Mouse (Mus musculus) right cerebral cortex, postnatal 25 days (tissue): Measurements from ENCODE around the gene Sprr2a2.
"Not testable (repeated sequence)": the region's sequence is repeated elsewhere in the genome, so short reads cannot be mapped to it uniquely, and the experiment has no call there.

Experiments
- DNase-seq: peaks from one replicate; pipeline ENCODE4 v3.0.0; 2022

Sprr2a2 gene

GRCm38 (mm10) chr3:92215569-92215968 lies at the start of gene Sprr2a2, which contains the start of gene Sprr2a1:
Gene Sprr2a2, plus strand, starts transcription at chr3:92215920.
Gene Sprr2a1, plus strand, starts transcription at chr3:92215799.
- DNase-seq: not testable (repeated sequence)

GRCm38 (mm10) chr3:92169847-92170246 lies 45.9 kb upstream of the Sprr2a2 start:
- no peak for DNase-seq

- DNase-seq: no peak
These were observed 38.8 kb upstream of the Sprr2a2 start for GRCm38 (mm10) chr3:92176880-92177279.

DNA sequence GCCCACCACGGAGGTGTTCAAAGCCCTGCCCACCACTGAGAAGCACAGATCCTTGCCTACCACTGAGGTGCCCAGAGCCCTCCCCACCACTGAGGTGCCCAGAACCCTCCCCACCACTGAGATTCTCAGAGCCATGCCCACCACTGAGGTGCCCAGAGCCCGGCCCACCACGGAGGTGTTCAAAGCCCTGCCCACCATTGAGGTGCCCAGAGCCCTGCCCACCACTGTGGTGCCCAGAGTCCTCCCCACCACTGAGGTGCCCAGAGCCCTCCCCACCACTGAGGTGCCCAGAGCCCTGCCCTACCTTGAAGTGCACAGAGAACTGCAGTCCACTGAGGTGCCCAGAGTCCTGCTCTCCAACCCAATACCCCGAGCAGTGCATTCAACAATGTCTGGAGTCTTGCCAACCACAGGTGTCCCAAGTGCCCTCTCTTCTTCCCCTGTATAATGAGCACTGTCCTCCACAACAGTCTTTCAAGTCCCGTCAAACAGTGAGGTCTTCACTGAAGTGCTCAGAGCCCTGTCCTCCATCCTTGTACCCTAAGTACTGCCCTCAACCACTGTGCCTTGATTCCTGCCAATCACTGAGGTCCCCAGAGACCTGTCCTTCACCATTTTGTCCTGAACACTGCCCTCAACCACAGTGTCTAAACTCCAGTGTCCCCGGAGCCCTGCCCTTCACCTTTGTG lies 20.1 kb upstream of the Sprr2a2 start:
- DNase-seq: no peak

GRCm38 (mm10) chr3:92211133-92211925 lies 4.4 kb upstream of the Sprr2a2 start:
- not testable (repeated sequence) for DNase-seq

- not testable (repeated sequence) for DNase-seq
These were observed 3.7 kb upstream of the Sprr2a2 start for GRCm38 (mm10) chr3:92212059-92212458.

DNA sequence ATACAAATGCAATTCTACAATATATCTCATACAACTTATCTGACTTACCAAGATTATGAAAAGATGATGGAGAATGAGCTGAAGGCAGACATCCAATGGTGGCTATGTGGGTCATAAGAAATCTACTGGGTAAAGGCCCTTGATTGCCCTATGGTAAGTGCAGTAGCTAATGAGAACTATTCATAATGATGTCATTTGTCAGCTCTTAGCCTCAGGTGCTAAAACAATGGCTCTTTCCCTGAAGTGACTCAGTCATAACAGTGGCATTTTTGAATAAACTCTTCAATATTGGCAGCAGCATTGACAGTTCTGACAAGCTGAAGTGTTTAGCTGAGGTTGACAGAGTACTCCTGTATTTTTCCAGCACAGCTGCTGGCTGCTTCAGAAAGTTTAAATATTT lies 2.1 kb upstream of the Sprr2a2 start:
- DNase-seq: not testable (repeated sequence)

GRCm38 (mm10) chr3:92219031-92219430 lies 3.3 kb downstream of the Sprr2a2 start:
- DNase-seq: not testable (repeated sequence)

- not testable (repeated sequence) for DNase-seq
These were observed 8.0 kb downstream of the Sprr2a2 start for GRCm38 (mm10) chr3:92223708-92224107.

- not testable (repeated sequence) for DNase-seq
These were observed 11.7 kb downstream of the Sprr2a2 start for GRCm38 (mm10) chr3:92227410-92227809.

DNA sequence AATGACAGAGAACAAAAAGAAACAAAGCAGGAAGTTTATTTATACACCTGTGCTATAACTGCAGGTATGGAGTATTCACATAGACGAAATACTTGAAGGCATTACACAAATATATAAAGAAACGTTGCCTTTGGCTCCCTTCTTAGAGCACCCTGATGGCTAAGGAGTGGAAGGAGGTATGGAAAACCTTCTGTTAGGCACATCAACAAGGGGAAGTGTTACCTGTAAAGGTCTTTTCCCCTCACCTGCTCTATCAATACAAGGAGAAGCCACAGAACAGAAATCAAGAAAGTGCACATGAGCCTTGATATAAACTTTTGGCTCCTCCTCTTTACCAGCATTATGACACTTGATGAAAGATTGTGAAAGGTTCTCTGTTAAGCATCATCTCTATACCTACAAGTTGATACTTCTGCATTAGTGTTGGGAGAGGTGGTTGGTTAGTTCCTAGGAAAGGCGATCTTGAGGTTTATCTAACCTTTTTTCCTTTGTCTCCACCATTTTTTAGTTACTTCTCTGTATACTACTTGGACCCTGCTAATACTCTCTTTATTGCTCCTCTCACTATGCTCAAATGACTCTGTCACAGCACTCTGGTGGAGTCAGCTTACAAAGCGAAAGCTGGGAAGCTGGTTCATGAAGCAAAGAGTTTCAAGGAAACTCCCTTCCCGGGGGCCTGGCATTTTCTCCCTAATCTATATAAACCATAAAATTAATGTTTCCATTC lies 20.9 kb downstream of the Sprr2a2 start:
- DNase-seq: not testable (repeated sequence)

DNA sequence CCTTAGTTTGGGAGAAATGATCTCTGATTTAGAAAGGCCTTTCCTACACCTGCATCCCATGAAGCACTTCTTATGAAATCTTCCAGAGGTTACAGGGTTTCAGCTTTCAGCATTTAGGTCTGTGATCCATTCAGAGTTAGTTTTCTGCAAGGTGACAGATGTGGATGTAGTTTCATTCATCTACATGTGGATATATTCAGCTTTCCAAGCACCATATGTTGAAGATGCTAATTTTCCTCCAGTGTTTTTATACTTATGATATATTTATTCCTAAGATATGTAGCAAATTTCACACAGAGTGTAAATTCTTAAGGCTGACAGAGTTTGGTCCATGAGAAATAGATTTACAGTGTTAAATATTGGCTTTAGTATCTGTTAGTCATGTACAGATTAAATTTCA lies 23.0 kb downstream of the Sprr2a2 start:
- DNase-seq: not testable (repeated sequence)

- DNase-seq: not testable (repeated sequence)
These were observed 23.5 kb downstream of the Sprr2a2 start for GRCm38 (mm10) chr3:92239197-92239596.

GRCm38 (mm10) chr3:92244833-92245232 lies 29.1 kb downstream of the Sprr2a2 start:
- not testable (repeated sequence) for DNase-seq

GRCm38 (mm10) chr3:92246245-92246644 lies 30.5 kb downstream of the Sprr2a2 start:
- not testable (repeated sequence) for DNase-seq

DNA sequence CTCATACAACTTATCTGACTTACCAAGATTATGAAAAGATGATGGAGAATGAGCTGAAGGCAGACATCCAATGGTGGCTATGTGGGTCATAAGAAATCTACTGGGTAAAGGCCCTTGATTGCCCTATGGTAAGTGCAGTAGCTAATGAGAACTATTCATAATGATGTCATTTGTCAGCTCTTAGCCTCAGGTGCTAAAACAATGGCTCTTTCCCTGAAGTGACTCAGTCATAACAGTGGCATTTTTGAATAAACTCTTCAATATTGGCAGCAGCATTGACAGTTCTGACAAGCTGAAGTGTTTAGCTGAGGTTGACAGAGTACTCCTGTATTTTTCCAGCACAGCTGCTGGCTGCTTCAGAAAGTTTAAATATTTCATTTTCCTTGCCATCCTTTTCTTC lies 32.8 kb downstream of the Sprr2a2 start:
- DNase-seq: not testable (repeated sequence)

DNA sequence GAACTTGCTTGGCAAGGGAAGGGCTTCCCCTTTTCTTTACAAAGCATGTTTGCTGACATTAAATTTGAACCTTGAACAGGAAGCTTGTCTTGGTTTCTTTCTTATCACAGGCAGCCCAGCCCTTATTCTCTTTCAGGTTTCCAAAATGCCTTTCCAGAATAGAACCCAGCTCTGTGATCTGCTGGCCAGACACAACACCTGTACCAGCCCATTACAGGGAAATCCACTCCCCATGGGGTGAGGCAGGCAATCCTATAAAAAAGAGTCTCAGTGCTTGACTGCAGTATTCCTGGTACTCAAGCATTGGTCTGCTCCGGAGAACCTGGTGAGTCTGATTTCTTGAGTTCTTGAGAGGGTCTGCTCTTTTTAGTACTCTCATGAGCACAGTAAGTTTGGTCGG lies 34.7 kb downstream of the Sprr2a2 start:
- DNase-seq: not testable (repeated sequence)

- DNase-seq: not testable (repeated sequence)
These were observed 38.1 kb downstream of the Sprr2a2 start for GRCm38 (mm10) chr3:92253860-92254259.

DNA sequence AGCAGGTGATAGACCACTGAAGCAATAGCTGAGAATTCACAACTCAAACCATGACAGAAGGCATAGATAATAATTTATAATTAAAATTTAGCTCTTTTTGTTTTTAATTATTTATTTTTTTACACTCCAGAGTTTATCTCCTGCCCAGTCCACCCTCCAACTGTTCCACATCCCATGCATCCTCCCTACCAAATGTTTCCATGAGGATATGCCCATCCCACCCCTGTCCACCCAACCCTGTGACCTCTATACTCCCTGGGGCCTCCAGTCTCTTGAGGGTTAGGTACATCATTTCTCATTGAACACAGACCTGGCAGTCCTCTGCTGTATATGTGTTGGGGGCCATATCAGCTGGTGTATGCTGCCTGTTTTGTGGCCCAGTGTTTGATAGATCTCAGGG lies 42.8 kb downstream of the Sprr2a2 start:
- not testable (repeated sequence) for DNase-seq

DNA sequence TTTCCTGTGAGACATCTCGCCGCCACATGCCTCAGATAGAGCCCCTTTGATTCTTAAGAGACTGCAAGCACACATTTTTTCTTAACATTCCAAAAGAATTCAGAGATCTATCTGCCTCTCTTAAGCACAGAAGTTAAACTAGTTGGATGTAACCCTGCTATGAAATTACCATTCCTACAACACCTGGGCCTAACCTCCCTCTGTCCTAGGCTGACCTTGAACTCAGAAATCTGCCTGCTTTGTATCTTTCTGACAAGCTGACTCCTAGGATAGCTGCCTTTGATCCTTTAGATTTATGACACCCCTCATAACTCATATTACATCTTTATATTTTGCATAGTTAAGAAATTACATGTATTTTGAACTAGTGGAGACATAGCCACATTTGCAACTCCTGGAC lies 47.7 kb downstream of the Sprr2a2 start:
- not testable (repeated sequence) for DNase-seq

DNA sequence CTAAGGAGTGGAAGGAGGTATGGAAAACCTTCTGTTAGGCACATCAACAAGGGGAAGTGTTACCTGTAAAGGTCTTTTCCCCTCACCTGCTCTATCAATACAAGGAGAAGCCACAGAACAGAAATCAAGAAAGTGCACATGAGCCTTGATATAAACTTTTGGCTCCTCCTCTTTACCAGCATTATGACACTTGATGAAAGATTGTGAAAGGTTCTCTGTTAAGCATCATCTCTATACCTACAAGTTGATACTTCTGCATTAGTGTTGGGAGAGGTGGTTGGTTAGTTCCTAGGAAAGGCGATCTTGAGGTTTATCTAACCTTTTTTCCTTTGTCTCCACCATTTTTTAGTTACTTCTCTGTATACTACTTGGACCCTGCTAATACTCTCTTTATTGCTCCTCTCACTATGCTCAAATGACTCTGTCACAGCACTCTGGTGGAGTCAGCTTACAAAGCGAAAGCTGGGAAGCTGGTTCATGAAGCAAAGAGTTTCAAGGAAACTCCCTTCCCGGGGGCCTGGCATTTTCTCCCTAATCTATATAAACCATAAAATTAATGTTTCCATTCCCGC lies 55.8 kb downstream of the Sprr2a2 start:
- not testable (repeated sequence) for DNase-seq

DNA sequence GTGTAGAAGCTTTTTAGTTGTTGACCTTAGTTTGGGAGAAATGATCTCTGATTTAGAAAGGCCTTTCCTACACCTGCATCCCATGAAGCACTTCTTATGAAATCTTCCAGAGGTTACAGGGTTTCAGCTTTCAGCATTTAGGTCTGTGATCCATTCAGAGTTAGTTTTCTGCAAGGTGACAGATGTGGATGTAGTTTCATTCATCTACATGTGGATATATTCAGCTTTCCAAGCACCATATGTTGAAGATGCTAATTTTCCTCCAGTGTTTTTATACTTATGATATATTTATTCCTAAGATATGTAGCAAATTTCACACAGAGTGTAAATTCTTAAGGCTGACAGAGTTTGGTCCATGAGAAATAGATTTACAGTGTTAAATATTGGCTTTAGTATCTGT lies 57.8 kb downstream of the Sprr2a2 start:
- not testable (repeated sequence) for DNase-seq

- not testable (repeated sequence) for DNase-seq
These were observed 58.3 kb downstream of the Sprr2a2 start for GRCm38 (mm10) chr3:92274018-92274417.
